Mouse (Mus musculus): ENCODE data around the gene Gm7879.
"Not testable (repeated sequence)": the region's sequence is repeated elsewhere in the genome, so short reads cannot be mapped to it uniquely, and the experiment has no call there.

Gm7879 gene

DNA sequence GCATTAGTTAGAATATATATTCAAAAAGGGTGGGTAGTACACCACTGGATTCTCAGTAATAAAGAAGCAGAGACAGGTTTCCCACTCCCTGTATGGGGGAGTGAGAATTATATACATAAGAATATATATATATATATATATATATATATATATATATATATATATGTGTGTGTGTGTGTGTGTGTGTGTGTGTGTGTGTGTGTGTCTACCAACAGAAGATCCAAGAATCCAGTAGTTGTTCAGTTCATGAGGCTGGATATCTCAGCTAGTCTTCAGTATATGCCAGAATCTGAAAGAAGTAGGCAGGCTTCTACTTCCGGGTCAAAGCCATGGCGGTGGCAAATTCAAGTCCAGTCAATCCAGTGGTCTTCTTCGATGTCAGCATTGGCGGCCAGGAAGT lies at the start of gene Gm7879:
Gene Gm7879, plus strand, starts transcription at position 301 of the 400 bp plus-strand sequence.
- not testable (repeated sequence) for DNase-seq

DNA sequence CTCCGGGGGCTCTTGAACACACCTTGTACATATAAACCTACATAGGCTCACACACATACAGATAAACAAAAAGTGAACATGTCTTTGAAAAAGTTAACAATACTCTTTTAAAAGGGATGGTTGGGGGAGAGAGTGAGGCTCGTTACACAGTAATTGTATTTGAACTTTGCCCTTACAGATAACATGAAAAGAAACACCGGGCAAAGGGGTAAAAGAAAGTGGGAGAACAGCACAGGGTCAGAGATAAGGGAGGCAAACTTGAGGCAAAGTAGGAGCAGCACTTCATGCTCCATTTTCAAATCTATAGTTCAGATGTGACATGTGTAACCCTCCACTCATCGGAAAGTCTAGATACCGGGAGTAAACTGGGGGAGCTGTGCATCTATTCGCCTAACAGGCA lies 49.3 kb upstream of the Gm7879 start:
- no peak for DNase-seq

DNA sequence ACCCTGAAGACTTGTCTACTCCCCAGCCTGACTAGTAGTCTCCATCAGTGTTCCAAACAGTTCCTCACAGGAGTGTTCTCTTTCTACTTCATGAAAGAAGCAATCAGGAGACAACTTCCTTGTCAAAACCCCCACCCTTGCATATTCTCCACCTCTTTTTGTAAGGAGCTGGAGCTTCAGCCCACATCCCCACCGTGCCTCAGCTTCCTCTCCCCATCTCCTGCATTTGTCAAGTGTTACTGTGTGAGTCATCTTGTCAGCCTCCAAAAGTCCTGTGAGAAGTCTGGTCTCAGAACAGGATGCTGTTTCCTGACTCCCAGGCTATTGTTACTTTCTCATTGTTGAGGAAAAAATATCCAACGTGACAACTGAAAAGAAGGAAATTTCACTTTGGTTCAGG lies 47.6 kb upstream of the Gm7879 start:
- DNase-seq, result no peak

DNA sequence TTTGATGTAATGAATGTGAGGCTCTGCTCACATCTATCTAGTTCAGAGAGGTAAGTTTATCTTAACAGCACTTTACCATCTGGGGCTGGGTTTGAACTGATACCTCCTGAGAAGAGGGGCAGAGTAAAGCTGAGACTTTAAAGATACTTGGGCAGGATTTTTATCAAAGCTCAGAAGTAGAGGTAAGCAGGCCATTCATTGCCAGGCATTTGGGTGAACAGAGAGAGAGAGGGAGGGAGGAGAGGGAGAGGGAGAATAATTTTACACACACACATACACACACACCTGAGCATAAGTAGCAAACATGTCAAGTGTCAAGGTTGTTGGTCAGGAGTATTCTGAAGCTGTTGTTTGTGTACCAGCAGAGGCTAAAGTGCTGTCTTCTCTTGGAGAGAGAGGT lies 44.7 kb upstream of the Gm7879 start, which contains the start of gene Cd38:
Gene Cd38, plus strand, starts transcription at position 301 of the 400 bp plus-strand sequence.
- DNase-seq, result no peak

DNA sequence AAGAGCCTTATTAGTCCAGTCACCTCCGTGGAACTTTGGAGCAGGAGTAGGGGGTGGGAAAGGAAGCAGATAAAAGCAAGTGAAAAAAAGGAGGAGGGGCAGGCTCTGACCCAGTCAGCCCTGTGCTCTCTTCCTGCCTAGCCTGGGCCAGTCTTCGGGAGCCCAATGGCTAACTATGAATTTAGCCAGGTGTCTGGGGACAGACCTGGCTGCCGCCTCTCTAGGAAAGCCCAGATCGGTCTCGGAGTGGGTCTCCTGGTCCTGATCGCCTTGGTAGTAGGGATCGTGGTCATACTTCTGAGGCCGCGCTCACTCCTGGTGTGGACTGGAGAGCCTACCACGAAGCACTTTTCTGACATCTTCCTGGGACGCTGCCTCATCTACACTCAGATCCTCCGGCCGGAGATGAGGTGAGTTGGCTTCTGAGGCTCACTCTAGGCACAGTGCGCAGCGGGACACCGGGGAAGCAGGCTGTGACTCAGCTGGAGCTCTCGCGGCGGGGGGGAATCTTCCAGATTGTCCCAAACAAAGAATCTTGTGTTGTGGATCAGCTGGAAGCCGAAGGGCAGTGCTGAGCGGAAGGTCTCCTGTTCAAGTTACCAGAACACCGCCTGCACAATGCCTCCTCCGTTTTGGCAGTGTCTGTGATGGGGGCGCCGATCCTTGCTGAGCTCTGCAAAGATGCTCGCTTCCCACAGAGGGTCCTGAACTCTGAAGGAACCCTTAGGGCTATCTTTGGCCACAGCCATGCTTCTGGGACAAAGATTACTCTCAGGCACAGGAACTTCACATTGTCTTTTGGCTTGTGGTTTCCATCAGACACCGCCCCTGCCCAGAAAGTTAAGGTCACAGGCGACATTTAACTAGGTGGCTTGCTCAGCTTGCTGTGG lies 44.0 kb upstream of the Gm7879 start:
- DNase-seq, result peak; percentile 26

DNA sequence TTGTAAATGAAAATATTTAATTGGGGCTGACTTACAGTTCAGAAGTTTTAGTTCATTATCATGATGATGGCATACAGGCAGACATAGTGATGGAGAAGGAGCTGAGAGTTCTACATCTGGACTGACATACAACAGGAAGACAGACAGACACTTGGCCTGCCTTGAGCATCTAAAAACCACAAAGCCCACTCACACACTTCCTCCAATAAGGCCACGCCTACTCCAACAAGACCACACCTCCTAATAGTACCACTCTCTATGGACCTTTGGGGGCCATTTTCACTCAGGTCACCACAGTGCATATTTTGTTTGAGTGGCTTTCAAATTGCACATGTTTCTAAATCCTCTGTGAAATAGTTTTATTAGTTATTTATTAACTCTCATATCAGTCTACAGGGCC lies 41.1 kb upstream of the Gm7879 start:
- no peak for DNase-seq

DNA sequence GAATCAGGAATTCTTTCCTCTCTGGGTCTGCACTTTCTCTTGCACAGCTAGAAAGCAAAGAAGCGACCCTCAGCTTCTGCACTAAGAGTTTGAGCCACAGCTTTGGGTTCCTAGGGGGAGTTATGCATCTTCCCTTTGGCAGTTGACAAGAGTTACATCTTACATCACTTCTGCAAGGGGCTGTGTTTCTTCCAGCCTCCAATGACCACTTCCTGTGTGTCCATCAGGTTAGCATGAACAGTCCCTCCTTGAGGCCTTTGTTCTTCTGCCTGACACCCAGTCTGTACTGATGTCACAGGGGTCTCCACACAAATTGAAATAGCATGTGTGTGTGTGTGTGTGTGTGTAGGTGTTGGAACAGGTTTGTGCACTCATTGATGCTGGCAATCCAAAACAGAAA lies 40.3 kb upstream of the Gm7879 start:
- no peak for DNase-seq

DNA sequence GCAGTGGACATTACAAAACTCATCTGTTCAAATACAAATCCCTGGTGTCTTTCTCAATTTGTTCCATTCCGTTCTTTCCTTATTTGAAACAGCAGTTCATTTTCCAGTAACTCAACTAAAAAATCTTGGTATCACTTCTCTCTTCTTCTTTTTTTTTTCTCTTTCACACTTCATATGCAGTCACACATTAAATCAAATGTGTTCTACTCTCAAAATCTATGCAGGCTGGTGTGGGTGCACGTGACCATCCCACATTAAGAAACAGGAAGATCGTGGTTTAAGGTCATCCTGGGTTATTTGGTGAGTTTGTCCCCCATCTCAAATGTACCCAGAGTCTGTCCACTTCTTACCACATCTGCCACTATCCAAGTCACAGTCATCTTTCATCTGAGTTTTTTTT lies 30.9 kb upstream of the Gm7879 start:
- DNase-seq, result no peak

DNA sequence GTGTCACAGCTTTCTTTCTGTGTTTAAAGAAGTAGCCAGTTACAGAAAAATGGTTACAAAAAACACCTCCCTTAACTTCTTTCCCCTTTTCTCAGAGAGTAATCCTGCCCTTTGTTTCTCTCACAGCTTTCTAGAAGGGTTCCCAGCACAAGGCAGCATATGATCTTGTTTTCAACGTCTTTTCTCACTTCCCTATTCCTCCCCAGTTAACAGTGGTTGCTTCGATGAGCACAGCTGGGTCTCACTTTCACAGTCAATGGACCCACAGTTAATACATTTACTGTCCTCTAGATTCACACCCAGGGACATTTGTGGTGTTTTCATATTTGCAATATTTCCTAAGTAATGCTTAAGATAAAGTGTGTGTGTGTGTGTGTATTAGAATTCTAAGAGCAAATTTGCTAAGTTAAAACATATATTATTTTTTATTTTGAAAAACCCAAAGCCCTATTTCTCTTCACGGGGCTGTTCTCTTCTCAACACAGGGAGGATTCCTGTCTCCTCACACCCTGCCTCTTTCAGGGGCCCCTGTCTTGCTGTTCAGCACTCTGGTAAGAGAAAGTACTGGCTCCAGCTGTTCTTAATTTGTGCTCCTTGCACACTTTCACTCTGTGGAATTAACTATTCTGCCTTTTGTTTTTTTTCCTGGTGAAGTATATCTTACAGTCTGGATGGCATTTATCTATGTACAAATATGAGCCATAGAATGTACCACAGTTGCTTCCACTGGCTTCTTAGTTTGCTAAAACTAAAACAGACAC lies 27.7 kb upstream of the Gm7879 start:
- no peak for DNase-seq

DNA sequence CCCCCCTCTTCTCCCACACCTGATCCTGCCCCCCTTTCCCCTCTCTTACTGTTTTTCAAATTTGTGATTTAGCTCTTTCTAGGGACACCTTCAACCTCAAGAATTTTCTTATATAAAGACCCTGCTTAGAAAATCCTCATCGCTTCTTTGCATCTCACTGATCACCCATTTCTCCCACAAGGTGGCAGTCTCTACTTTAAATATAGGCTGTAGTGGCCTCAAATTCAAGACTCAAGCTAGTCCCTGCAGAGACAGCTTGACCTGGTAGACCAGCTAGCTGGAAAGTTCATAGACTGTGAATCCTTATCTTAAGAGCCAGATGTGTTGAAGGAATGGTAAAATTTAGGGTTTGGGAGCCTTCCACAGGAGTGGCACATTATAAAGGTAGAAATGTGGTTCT lies 20.6 kb upstream of the Gm7879 start:
- no peak for DNase-seq

DNA sequence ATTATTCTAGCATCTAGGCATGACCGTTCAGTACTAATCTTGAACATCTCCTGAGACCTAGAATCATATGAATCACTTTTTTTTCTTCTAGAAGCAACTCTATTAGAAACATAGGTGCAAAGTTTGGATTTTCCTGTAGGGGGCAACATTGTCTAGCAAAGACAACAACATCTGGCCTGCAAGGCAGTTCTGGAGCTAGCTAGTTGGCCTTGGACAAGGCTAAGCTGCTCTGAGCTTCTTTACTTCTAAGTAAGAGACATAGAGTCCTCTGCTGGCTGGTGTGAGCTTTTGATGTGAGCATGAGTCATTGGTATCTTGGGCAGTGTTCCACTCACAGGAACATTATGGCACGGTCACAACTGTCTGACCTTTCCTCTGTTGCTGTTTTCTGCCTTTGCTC lies 18.8 kb upstream of the Gm7879 start:
- no peak for DNase-seq

DNA sequence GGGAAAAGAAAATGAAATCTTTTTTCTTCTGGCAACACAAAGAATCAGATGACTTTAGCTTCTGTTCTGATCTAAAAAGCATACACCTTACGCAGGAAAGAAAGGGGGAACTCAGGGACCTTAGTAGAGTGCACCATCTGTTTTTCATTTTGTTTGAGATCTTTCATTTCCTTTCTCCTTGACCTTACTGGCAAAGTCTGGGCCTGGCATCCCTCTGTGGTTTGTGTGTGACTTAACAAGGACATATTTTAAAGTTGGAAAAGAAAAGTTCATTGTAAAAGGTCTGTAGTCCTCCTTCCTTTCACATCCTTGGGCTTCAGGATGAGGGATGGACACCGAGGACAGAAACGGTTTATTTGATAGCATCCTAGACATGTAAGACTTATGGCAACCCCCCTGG lies 17.0 kb upstream of the Gm7879 start:
- DNase-seq, result no peak

DNA sequence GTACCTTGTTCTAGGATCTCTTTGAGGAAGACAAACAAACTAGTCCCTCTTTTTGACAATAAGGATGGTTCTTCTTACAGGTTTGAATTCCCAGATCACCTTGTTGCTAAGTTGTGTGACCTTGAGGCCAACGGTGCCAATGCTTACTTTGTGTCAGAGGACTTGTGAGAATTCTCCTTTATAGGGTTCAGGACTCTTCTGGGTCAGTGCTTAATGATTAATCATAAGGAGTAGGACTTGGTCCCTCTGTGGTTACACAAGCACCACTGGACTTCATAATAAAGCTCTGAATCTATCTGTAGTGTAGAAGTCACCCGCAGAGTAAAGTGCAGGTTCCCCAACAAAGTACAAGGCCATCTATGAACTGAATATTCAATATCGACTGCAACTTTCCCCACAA lies 8.3 kb upstream of the Gm7879 start:
- DNase-seq, result no peak

DNA sequence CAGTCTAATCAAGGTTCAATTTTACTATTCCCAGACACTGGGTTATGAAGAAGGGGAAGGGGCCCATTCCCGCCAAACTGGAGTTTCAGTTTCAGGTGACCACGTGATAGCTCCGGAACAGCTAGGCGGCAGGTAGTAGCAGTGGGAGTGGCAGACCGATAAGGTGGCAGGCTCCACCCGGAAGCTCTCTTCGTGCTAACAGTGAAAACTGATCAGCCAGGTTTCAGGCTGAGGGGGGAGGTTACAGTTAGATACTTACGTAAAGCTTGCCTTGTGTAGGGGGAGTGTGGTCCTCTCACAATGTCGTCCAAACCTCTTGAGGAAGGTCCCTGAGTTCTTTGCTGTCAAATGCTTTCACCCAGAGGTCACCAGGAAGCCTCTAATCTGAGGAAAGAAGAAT lies 3.7 kb upstream of the Gm7879 start:
- no peak for DNase-seq

DNA sequence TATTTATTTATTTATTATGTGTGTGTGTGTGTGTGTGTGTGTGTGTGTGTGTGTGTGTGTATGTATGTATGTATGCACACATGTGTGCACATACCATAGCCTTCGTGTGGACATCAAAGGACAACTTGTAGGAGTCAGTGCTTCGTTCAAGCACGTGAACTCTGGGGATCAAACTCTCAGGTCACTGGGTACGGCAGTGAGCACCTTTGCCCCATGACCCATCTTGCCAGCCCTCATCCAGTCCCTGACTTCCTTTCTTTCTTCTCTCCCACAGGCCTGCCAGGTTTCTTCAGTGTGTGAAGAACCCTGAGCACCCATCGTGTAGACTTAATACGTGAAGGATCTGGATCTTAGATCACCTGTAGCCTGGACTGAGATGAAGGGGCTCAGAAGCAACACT lies 2.9 kb upstream of the Gm7879 start:
- no peak for DNase-seq

DNA sequence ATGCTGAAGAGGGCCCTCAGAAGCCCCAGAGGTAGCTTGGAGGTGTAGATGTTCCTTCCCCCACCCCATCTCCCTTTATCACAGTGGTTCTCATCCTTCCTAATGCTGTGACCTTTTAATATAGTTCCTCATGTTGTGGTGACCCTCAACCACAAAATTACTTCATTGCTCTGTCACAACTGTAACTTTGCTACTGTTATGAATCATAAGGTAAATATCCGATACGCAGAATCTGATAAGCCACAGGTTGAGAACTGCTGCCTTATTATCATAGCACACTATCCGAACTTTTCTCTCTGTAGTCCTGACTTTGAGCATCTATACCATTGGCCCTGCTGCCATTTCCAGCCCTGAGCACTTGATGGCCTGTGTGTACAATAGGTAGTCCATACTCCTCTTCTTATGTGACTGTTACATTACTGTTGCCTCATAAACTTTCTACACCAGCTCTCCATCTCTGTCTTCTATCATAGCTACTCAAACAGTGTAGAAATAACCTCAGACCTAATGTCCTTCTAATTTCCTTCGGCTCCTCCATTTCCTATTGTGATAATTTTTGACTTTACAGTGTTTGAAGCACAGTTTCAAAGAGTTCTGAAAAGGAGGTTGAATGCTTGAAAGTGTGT lies 2.4 kb downstream of the Gm7879 start:
- no peak for DNase-seq

DNA sequence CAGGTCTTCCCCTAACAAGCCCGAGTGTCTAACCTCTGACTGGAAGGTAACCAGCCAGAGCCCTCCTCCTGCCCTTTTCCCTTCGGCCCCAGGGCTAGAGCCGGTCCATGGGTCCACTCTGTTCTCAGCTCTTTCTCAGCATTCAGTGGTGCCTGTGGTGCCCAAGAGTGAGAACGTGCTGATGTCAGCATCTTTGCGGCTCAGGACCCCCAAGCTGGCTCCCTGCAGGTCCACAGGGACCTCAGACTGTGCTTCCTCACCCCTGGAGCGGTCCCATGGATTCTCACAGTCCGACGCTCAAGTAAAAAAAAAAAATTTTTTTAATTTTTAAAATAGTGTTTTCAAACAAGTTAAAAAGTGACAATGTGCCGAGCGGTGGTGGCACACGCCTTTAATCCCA lies 8.9 kb downstream of the Gm7879 start:
- DNase-seq, result no peak

DNA sequence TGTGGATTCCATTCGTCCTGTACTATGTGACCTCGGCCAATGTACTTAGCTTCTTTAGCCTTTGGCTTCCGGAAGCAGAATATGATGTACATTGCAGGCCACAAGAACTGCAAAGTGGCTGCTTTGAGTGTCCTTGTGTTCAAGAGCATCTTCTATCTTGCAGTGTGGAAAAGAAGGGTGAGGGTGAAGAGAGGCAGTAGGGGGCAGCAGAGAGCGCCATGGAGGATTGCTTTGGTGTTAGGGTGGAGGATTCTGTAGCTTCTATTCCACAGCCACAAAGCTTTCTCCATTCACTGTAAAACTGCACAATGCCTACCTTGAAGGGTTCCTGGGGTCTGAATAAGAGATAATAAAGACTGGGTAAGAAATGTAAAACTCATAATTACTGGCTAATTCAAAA lies 11.0 kb downstream of the Gm7879 start:
- DNase-seq, result peak; percentile 6

DNA sequence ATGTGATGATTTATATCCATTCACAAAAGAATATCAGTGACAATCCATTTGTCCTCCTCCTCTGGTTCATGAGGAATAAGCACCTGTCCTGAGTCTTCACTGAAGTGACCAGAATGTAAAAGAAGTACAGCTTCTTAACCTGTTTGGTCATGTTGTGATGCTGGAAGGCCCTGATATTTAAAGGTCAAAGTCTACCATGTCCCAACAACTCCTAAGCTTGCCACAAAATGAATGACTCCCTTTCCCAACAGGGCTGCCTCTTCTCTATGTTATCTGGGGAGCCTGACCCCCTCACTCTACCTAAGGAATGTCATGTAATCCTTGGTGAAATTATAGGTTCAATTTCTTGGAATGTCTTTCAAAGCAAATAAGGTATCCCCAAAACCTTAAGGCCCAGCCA lies 14.8 kb downstream of the Gm7879 start:
- no peak for DNase-seq

DNA sequence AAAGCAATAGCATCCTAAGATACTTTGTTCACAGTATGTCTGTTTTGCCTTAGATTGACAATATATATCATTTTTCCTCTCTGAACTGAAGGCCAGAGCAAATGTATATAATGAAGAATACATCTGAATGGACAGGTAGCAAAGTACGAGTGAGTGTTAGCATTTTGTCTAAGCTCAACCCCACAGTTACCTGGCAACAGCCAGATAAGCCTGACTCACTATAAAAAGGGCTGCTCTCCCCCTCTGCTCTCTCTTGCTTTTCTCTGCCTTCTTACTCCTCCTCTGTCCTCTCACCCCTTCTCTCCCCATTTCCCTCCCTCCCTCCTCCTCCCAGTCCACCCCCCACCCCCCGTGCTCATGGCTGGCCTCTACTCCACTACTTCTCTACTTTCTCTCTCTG lies 20.3 kb downstream of the Gm7879 start:
- DNase-seq, result no peak

DNA sequence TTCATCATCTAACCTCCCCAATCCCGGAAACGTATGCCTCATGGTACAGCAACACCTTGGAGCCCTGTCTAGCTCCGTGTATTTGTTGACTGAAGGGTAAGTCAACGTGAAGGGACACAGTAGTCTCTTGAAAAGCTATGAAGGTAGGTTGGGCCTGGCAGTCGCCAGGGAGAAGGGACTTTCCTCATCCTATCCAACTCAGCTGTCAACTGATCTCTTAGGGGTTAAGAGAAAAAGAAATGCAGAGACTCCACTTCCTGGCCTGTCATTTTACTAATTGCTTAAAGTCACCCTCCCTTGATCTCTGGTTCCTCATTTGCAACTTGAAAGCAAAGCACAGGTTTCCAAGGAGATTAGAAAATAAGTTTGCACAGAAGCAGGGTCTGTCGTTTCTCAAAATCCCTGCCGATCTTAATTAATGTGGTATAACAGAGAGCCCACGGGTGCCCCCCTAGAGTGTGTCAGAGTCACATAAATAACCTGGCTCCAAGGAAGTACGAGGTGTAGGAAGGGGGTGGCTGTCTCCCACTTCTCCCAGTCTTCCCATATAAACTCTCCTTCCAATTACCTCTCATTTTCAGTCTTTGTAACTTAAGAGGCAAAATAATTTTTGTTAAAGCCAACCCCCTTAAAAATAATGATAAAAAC lies 34.5 kb downstream of the Gm7879 start:
- no peak for DNase-seq

DNA sequence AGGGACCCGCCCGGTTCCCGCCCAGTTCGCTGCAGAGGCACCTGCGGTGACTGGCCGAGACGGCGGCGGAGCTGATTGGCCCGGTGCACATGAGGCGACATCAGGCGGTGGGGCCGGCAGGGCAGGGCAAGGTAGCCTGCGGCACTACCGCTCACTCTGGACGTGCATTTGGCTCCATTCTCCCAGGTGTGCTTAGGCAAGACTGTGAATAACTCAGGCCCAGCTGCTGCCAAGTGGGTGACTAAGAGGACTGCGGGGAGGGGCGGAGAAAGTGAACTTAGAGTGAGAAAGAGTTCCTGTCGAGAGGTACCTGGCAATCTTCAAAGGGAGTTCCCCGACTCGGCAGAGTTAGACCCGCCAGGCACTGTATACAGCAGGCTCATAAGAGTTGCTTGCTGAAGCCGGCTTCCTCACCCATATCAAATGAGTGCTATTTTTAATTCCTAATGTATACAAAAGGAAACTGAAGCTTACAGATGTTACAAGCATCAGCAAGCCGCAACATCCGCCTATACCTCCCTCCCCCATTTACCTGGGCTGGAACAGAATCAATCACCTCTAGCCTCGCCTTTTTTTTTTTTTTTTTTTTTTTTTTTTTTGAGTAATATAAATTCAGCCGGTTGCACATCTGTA lies 35.3 kb downstream of the Gm7879 start:
- no peak for DNase-seq

DNA sequence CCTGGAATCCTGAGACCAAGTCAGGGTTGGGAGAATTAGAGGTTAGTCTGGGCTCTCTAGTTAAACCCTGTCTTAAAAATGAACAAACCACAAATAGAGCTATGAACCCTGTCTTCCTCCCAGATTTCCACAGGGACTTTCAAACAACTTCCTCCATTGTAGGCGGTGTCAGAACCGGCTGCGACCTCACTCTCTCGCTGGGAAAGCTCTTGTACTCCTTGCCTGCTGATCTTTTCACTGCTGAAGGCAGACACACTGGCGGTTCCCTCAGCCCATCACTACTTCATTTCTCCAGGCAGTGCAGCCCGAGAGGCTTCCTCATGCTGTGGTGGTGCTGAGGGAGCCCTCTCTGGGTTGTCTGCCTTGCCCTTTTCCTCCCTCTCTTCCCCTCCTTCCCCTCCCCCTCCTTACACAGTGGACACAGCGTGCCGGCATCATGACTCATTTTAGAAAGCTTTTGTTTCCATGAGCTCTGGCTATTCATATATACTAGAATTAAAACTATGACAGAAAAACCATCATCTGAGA lies 35.9 kb downstream of the Gm7879 start:
- no peak for DNase-seq

All from cerebellum, adult 11 months (tissue).